Mouse (Mus musculus) B cell, adult 62 days (primary cell): Measurements from ENCODE around the gene Noxred1. TPM values are rescaled to one million over a fixed set of nuclear protein-coding genes. Genes with fewer than 3 reads are reported as not detected.

Experiments used
- total RNA-seq: library from RNA; stranded (reverse); gene quantifications from 4 replicates; pipeline ENCODE4 v1.2.4, GENCODE M21; 2023

The Noxred1 gene
- 5.0 to 10.2 TPM (median 8.7 TPM) in 4 replicates for total RNA-seq

GRCm38 (mm10) chr12:87238632-87239031 lies at the start of gene Noxred1:
TSS of gene Noxred1 (minus strand) at chr12:87238732.

GRCm38 (mm10) chr12:87266108-87266826 lies 27.7 kb upstream of the Noxred1 start, which contains the start of the genes Vipas39 and Ahsa1:
TSS of gene Vipas39 (minus strand) at chr12:87266256.
TSS of gene Ahsa1 (plus strand) at chr12:87266479.

GRCm38 (mm10) chr12:87199973-87200586 lies 38.5 kb downstream of the Noxred1 start, which contains the start of gene Tmed8:
TSS of gene Tmed8 (minus strand) at chr12:87200454.

GRCm38 (mm10) chr12:87199206-87199972 lies 39.1 kb downstream of the Noxred1 start, which contains the start of gene Samd15:
TSS of gene Samd15 (plus strand) at chr12:87199723.

Other genes starting within 250 kb of the Noxred1 start
- not detected in 4 replicates for gene Zdhhc22, start 248.3 kb downstream of the Noxred1 start, total RNA-seq
- not detected in 4 replicates for gene Tmem63c, start 217.4 kb downstream of the Noxred1 start, total RNA-seq
- gene Ngb, start 136.2 kb downstream of the Noxred1 start, total RNA-seq = 0.36 to 0.97 TPM (median 0.47 TPM) in 3 of 4 replicates, not detected in the other
- 15.3 to 17.9 TPM (median 16.6 TPM) in 4 replicates for gene Gstz1, start 91.6 kb downstream of the Noxred1 start, total RNA-seq
- 5.6 to 6.6 TPM (median 6.2 TPM) in 4 replicates for gene Pomt2, start 90.8 kb downstream of the Noxred1 start, total RNA-seq
- 1.1 to 1.8 TPM (median 1.2 TPM) in 4 replicates for gene Samd15, start 39.0 kb downstream of the Noxred1 start, total RNA-seq
- 35.7 to 35.9 TPM (median 35.8 TPM) in 4 replicates for gene Tmed8, start 38.3 kb downstream of the Noxred1 start, total RNA-seq
- gene Vipas39, start 27.5 kb upstream of the Noxred1 start, total RNA-seq = 33.1 to 41.1 TPM (median 36.1 TPM) in 4 replicates
- 105 to 126 TPM (median 114 TPM) in 4 replicates for gene Ahsa1, start 27.7 kb upstream of the Noxred1 start, total RNA-seq
- gene Ism2, start 61.0 kb upstream of the Noxred1 start, total RNA-seq = not detected in 4 replicates
- gene Sptlc2, start 149.6 kb upstream of the Noxred1 start, total RNA-seq = 78.2 to 104 TPM (median 87.9 TPM) in 4 replicates
- gene Slirp, start 205.2 kb upstream of the Noxred1 start, total RNA-seq = 30.0 to 33.7 TPM (median 33.2 TPM) in 4 replicates
- gene Alkbh1, start 205.3 kb upstream of the Noxred1 start, total RNA-seq = 79.2 to 103 TPM (median 90.0 TPM) in 4 replicates
- 85.7 to 95.8 TPM (median 89.9 TPM) in 4 replicates for gene Snw1, start 233.5 kb upstream of the Noxred1 start, total RNA-seq